Mouse (Mus musculus) forebrain, embryonic 13.5 days (tissue): ENCODE measurements around the gene Dlx3. TPM values are rescaled to one million over a fixed set of nuclear protein-coding genes. Genes with fewer than 3 reads are reported as not detected.

Experiments
- ATAC-seq: fragments of 200-750 bp; cut with Nextera tagmentation; 2 replicates; pipeline ENCODE4 v1.8.0; 2017
- H3K27ac ChIP-seq: fragments of 300-500 bp; sonication (generic); 2 replicates; pipeline ENCODE4 v1.5.1; 2015; ENCODE audit warnings: inconsistent platforms, mild to moderate bottlenecking, moderate library complexity
- H3K27me3 ChIP-seq: fragments of 300-500 bp; sonication (generic); 2 replicates; pipeline ENCODE4 v1.6.1; 2015; ENCODE audit warnings: mild to moderate bottlenecking, inconsistent platforms
- H3K36me3 ChIP-seq: fragments of 300-500 bp; sonication (generic); 2 replicates; pipeline ENCODE4 v1.6.1; 2015; ENCODE audit warnings: mild to moderate bottlenecking, inconsistent platforms; ENCODE audit not compliant: poor library complexity, severe bottlenecking
- H3K4me1 ChIP-seq: fragments of 300-500 bp; sonication (generic); 2 replicates; pipeline ENCODE4 v1.6.1; 2015; ENCODE audit warnings: inconsistent platforms
- H3K4me2 ChIP-seq: fragments of 300-500 bp; sonication (generic); 2 replicates; pipeline ENCODE4 v1.6.1; 2015; ENCODE audit warnings: inconsistent platforms, mild to moderate bottlenecking, moderate library complexity
- H3K4me3 ChIP-seq: fragments of 300-500 bp; sonication (generic); 2 replicates; pipeline ENCODE4 v1.5.1; 2015; ENCODE audit warnings: mild to moderate bottlenecking, inconsistent platforms
- H3K9ac ChIP-seq: fragments of 300-500 bp; sonication (generic); 2 replicates; pipeline ENCODE4 v1.6.1; 2015; ENCODE audit warnings: mild to moderate bottlenecking, inconsistent platforms
- H3K9me3 ChIP-seq: fragments of 300-500 bp; sonication (generic); replicated peaks from 2 replicates; pipeline ENCODE4 v1.6.1; 2016; ENCODE audit warnings: inconsistent platforms
- WGBS: fragments of 180-500 bp; shearing (Covaris S2); methylation state at CpG from one replicate; pipeline ENCODE4 v1.1.7; 2015; 5-methylcytosine and 5-hydroxymethylcytosine counted together
- polyA plus RNA-seq: library from polyadenylated mRNA; unstranded; fragments of >200 nt; fragmentation: Nextera tagmentation; extraction: Ambion mirVana; gene quantifications from 2 replicates; pipeline ENCODE4 v1.2.1, GENCODE M21; 2015

Gene Dlx3
- polyA plus RNA-seq: 0.19 TPM in 1 of 2 replicates, not detected in the other

GRCm38 (mm10) chr11:95119990-95120632 is at the start of gene Dlx3:
Gene Dlx3 (plus strand): TSS chr11:95120119.
- under 1% methylated on average over 50 of the region's 55 CpGs for WGBS
- Histone ChIP-seq H3K4me3 (peak within 1 kb of the TSS; percentile 43), H3K9me3 (no peaks in the 10 kb centered on the region), H3K4me1 (peaks cover 23% of the 10 kb centered on the region), H3K9ac (no peak within 1 kb of the TSS), H3K27ac (no peak within 1 kb of the TSS), H3K4me2 (peak within 1 kb of the TSS; percentile 66), H3K27me3 (peaks cover 83% of the 10 kb centered on the region), H3K36me3 (no peaks in the 10 kb centered on the region)
- ATAC-seq: peak; percentile 30

DNA sequence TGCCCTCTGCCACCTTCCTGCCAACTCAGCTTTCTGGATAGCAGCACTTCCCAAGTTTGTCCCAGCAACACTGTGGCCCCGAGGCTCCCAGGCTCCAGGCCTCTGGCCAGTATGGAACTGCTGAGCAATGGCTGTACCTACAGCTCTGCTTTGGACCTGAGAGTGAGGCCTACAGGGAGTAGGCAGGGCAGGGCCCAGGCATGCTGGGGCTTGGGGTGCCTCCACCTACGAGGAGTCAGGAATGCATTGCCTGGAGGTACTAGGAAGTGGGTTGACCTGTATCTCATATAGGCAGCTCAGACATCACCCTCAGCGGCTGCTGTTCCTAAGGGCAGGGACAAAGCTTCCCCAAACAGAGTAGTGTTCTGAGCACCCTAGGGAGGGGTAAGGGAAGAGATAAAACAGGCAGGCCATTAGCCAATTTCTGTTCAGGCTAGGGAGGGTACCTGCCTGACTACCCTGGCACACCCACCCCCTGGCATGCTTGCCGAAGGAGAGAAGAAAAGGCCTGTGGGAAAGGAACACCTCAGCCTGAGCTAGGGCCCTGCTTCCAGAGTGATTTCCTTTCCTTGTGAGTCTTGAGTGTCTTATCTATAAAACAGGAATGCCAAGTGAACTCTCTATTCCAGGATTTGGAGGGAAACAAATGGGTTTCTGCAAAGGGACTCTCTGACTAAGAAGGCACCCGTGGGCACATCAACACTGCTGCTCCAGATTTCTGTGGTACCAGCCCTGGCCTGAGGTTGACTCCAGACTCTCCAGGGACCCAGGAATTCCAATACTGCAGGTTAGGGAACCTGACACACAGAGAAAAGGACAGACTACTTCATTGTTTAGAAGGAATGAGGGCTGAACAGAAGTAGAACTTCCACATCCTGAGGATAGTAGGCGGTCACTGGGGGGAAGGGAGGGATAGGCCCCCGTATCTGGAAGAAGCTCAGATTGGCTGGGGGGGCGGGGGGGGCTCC is 49.5 kb upstream of the Dlx3 start:
- no peak for ATAC-seq
- H3K27me3 ChIP-seq: peaks cover 23% of the 10 kb centered on the region
- H3K36me3 ChIP-seq: no peaks in the 10 kb centered on the region
- no peak overlapping the region for H3K4me3 ChIP-seq
- WGBS: 72% methylated on average over 8 of the region's 8 CpGs
- peaks cover 4% of the 10 kb centered on the region for H3K4me1 ChIP-seq
- H3K27ac ChIP-seq: no peak overlapping the region
- H3K4me2 ChIP-seq: no peak overlapping the region
- no peaks in the 10 kb centered on the region for H3K9me3 ChIP-seq
- no peak overlapping the region for H3K9ac ChIP-seq

- peaks cover 12% of the 10 kb centered on the region for H3K4me1 ChIP-seq
- no peak overlapping the region for H3K27ac ChIP-seq
- no peak overlapping the region for H3K4me2 ChIP-seq
- peaks cover 28% of the 10 kb centered on the region for H3K27me3 ChIP-seq
- ATAC-seq: no peak
- H3K9ac ChIP-seq: no peak overlapping the region
- no peaks in the 10 kb centered on the region for H3K9me3 ChIP-seq
- H3K36me3 ChIP-seq: no peaks in the 10 kb centered on the region
- 44% methylated on average over 7 of the region's 7 CpGs for WGBS
- H3K4me3 ChIP-seq: no peak overlapping the region
These were observed 48.7 kb upstream of the Dlx3 start for GRCm38 (mm10) chr11:95071266-95071665.

DNA sequence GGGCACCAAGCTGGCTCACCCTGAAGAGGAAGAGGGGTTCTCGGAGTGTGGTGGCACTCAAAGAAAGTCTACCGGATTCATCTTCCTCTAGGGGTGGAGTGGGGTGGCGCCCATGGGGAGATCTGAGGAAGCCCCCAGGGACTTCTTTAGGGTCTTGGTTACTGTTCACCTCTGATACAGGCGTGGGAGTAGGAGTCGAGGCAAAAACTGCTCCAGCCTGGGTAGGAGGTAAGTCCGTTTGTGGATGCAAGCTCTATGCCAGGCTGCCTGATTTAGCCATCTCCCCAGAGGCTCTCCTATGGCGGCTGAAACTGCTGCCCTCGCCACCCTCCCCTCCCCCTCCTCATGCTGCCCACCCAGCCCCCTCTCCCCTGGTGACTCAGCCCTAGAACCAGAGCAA is 47.8 kb upstream of the Dlx3 start:
- 69% methylated on average over 7 of the region's 8 CpGs for WGBS
- H3K27ac ChIP-seq: no peak overlapping the region
- no peak overlapping the region for H3K4me3 ChIP-seq

GRCm38 (mm10) chr11:95072804-95073203 is 47.1 kb upstream of the Dlx3 start:
- WGBS: 80% methylated on average over 5 of the region's 5 CpGs
- H3K4me3 ChIP-seq: no peak overlapping the region
- no peak overlapping the region for H3K9ac ChIP-seq
- H3K36me3 ChIP-seq: no peaks in the 10 kb centered on the region
- H3K27me3 ChIP-seq: peaks cover 40% of the 10 kb centered on the region
- H3K9me3 ChIP-seq: no peaks in the 10 kb centered on the region
- no peak for ATAC-seq
- H3K4me1 ChIP-seq: peaks cover 17% of the 10 kb centered on the region
- H3K4me2 ChIP-seq: no peak overlapping the region
- H3K27ac ChIP-seq: no peak overlapping the region

More for the DNA sequence above, 47.8 kb upstream of the Dlx3 start:
- Histone ChIP-seq H3K27me3 (peaks cover 33% of the 10 kb centered on the region), H3K4me1 (peaks cover 16% of the 10 kb centered on the region), H3K9ac (no peak overlapping the region), H3K9me3 (no peaks in the 10 kb centered on the region), H3K36me3 (no peaks in the 10 kb centered on the region), H3K4me2 (no peak overlapping the region)
- ATAC-seq: no peak

- no peak for ATAC-seq
- 80% methylated on average over 4 of the region's 4 CpGs for WGBS
- H3K4me2 ChIP-seq: no peak overlapping the region
These were observed 46.1 kb upstream of the Dlx3 start for GRCm38 (mm10) chr11:95073835-95074234.

GRCm38 (mm10) chr11:95074694-95075093 is 45.2 kb upstream of the Dlx3 start:
- 82% methylated on average over 4 of the region's 4 CpGs for WGBS
- Histone ChIP-seq H3K9ac (no peak overlapping the region), H3K9me3 (no peaks in the 10 kb centered on the region), H3K4me2 (no peak overlapping the region), H3K4me1 (peaks cover 17% of the 10 kb centered on the region), H3K27me3 (peaks cover 58% of the 10 kb centered on the region), H3K36me3 (no peaks in the 10 kb centered on the region), H3K4me3 (no peak overlapping the region), H3K27ac (no peak overlapping the region)
- no peak for ATAC-seq

More at GRCm38 (mm10) chr11:95073835-95074234, 46.1 kb upstream of the Dlx3 start:
- H3K27me3 ChIP-seq: peaks cover 50% of the 10 kb centered on the region
- no peak overlapping the region for H3K9ac ChIP-seq
- no peaks in the 10 kb centered on the region for H3K36me3 ChIP-seq
- no peak overlapping the region for H3K4me3 ChIP-seq
- no peak overlapping the region for H3K27ac ChIP-seq
- H3K4me1 ChIP-seq: peaks cover 17% of the 10 kb centered on the region
- H3K9me3 ChIP-seq: no peaks in the 10 kb centered on the region

GRCm38 (mm10) chr11:95075197-95076040 is 44.5 kb upstream of the Dlx3 start:
- peaks cover 65% of the 10 kb centered on the region for H3K27me3 ChIP-seq
- WGBS: 8% methylated on average over 19 of the region's 19 CpGs
- no peaks in the 10 kb centered on the region for H3K36me3 ChIP-seq
- no peak overlapping the region for H3K27ac ChIP-seq
- peak; percentile 14; the same call in 1 of the 2 replicates for ATAC-seq
- H3K4me2 ChIP-seq: peak overlapping the region; percentile 85
- H3K4me3 ChIP-seq: peak overlapping the region; percentile 59
- H3K9ac ChIP-seq: peak overlapping the region; percentile 67
- no peaks in the 10 kb centered on the region for H3K9me3 ChIP-seq
- H3K4me1 ChIP-seq: peaks cover 17% of the 10 kb centered on the region

GRCm38 (mm10) chr11:95076041-95076535 is 43.8 kb upstream of the Dlx3 start:
- H3K27me3 ChIP-seq: peaks cover 65% of the 10 kb centered on the region
- H3K9me3 ChIP-seq: no peaks in the 10 kb centered on the region
- peak overlapping the region; percentile 67 for H3K9ac ChIP-seq
- H3K4me3 ChIP-seq: peak overlapping the region; percentile 59
- H3K27ac ChIP-seq: no peak overlapping the region
- ATAC-seq: peak; percentile 68
- peak overlapping the region; percentile 85 for H3K4me2 ChIP-seq
- H3K36me3 ChIP-seq: no peaks in the 10 kb centered on the region
- WGBS: under 1% methylated on average over 42 of the region's 42 CpGs
- peaks cover 17% of the 10 kb centered on the region for H3K4me1 ChIP-seq

GRCm38 (mm10) chr11:95076536-95077111 is 43.3 kb upstream of the Dlx3 start, which contains the start of gene Itga3:
Gene Itga3 (minus strand): TSS chr11:95076801.
- H3K27ac ChIP-seq: no peak within 1 kb of the TSS
- no peaks in the 10 kb centered on the region for H3K9me3 ChIP-seq
- peak within 1 kb of the TSS; percentile 67 for H3K9ac ChIP-seq
- peak; percentile 80 for ATAC-seq
- peak within 1 kb of the TSS; percentile 59 for H3K4me3 ChIP-seq
- under 1% methylated on average over 48 of the region's 51 CpGs for WGBS
- peaks cover 65% of the 10 kb centered on the region for H3K27me3 ChIP-seq
- no peaks in the 10 kb centered on the region for H3K36me3 ChIP-seq
- peak within 1 kb of the TSS; percentile 85 for H3K4me2 ChIP-seq
- H3K4me1 ChIP-seq: peaks cover 17% of the 10 kb centered on the region

DNA sequence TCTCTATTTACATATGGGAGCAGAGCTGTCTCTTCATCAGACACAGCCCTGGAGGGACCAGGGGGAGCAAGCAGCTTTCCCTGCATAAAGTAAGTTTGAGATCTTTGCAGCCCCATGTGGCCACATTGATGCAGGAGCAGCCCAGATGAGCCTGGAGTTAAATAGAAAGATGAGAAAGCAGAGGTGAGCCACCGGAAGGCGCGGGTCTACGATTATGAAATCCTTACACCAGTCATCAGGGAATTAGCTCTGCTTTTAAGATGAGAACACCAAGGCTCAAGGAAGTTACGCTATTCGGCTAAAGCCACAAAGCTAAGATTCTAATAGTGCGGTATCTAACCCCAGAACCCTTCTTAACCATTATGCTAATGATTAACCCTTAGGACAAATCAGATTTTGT is 42.0 kb upstream of the Dlx3 start:
- H3K4me1 ChIP-seq: peaks cover 17% of the 10 kb centered on the region
- H3K9me3 ChIP-seq: no peaks in the 10 kb centered on the region
- H3K36me3 ChIP-seq: no peaks in the 10 kb centered on the region
- H3K4me2 ChIP-seq: no peak overlapping the region
- H3K4me3 ChIP-seq: no peak overlapping the region
- no peak overlapping the region for H3K9ac ChIP-seq
- peaks cover 62% of the 10 kb centered on the region for H3K27me3 ChIP-seq
- no peak for ATAC-seq
- H3K27ac ChIP-seq: no peak overlapping the region
- 71% methylated on average over 7 of the region's 7 CpGs for WGBS
